Mouse (Mus musculus): Measurements from ENCODE around the gene Tnnt3.

DNA sequence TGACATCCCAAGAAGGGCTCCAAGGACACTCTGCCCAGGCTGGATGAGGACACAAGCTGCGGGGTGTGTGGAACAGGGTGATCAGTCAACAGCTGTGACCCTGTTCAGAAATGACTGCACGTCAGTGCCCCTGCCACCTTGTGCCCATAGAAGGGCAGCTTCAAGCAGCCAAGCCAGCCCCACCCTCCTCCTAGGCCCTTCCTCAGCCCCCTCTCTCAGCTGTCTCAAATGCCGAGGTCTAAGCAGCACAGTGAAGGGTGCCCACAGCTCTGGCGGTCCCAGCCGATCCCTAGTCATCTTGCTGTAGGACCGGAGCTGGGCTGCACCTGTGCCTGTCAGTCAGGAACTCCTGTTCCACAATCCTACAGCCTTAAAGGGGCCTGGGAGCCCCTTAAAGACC, 36.4 kb upstream of the Tnnt3 start:
- TF ChIP-seq JUND (conservative IDR thresholded peaks at IDR 0.05; ENCODE audit: low read depth, low read length) (no peak), USF2 (conservative IDR thresholded peaks at IDR 0.05; ENCODE audit: low read depth, low read length) (no peak), CTCF (conservative IDR thresholded peaks at IDR 0.05 in 1 of 2, IDR thresholded peaks at IDR 0.05 in 1 of 2; ENCODE audit: low read depth in 2 of 2, low read length in 2 of 2) (no peak)

Measured in CH12.LX (cell line).